Mouse (Mus musculus) CH12.LX (cell line): ENCODE data around the gene Nfic. TPM values are rescaled to one million over a fixed set of nuclear protein-coding genes. Genes with fewer than 3 reads are reported as not detected.

Experiments used
- DNase-seq: peaks from one replicate; pipeline ENCODE4 v3.0.0-alpha.2; 2013; ENCODE audit errors: extremely low read depth
- H3K27ac ChIP-seq: 2 replicates; pipeline ENCODE4 v1.5.1; 2012; ENCODE audit warnings: low read depth, mild to moderate bottlenecking, control low read depth, moderate library complexity; ENCODE audit not compliant: insufficient read depth
- H3K27me3 ChIP-seq: replicated peaks from 2 replicates; pipeline ENCODE3; 2012; ENCODE audit warnings: inconsistent platforms
- H3K36me3 ChIP-seq, 2 experiments: replicated peaks in 1 of 2; 2 replicates each; pipeline versions ENCODE3 to v1.6.1; 2012; ENCODE audit warnings: inconsistent platforms in 1 of 2, low read length in 1 of 2, mild to moderate bottlenecking in 1 of 2, mixed read lengths in 1 of 2, moderate library complexity in 1 of 2; ENCODE audit not compliant: control insufficient read depth in 1 of 2, insufficient read depth in 1 of 2
- H3K4me1 ChIP-seq, 2 experiments: 2 replicates each; pipeline ENCODE4 v1.6.1; 2012; ENCODE audit warnings: inconsistent platforms in 1 of 2, moderate library complexity in 1 of 2; ENCODE audit not compliant: insufficient read depth in 2 of 2, control insufficient read depth in 1 of 2
- H3K4me2 ChIP-seq: 2 replicates; pipeline ENCODE4 v1.6.1; 2012; ENCODE audit warnings: low read depth, mild to moderate bottlenecking, control low read depth; ENCODE audit not compliant: poor library complexity, insufficient read depth, severe bottlenecking
- H3K4me3 ChIP-seq, 3 experiments: fragments of 150-350 bp in 1 of 3; sonication (generic) in 1 of 3; replicated peaks in 1 of 3; 2 replicates each; pipeline versions ENCODE3 to v1.5.1; 2011 to 2012; ENCODE audit warnings: low read depth in 2 of 3, low read length in 2 of 3, mild to moderate bottlenecking in 2 of 3, moderate library complexity in 2 of 3, control low read depth in 1 of 3, improper control_type of control experiment in 1 of 3, inconsistent platforms in 1 of 3, mixed read lengths in 1 of 3; ENCODE audit not compliant: poor library complexity in 1 of 3
- H3K79me2 ChIP-seq: replicated peaks from 2 replicates; pipeline ENCODE4 v1.6.1; 2012; ENCODE audit warnings: mild to moderate bottlenecking, moderate library complexity; ENCODE audit not compliant: control insufficient read depth, poor library complexity, insufficient read depth, severe bottlenecking; ENCODE audit errors: extremely low read depth
- H3K9ac ChIP-seq: 2 replicates; pipeline ENCODE4 v1.6.1; 2012; ENCODE audit warnings: low read depth, mild to moderate bottlenecking, control low read depth, moderate library complexity; ENCODE audit not compliant: insufficient read depth
- H3K9me3 ChIP-seq: replicated peaks from 2 replicates; pipeline ENCODE3; 2012; ENCODE audit warnings: low read length, inconsistent platforms, mixed read lengths
- BHLHE40 ChIP-seq: IDR thresholded peaks from 2 replicates; pipeline ENCODE4 v1.6.1; 2011; ENCODE audit warnings: mild to moderate bottlenecking, low read depth, low read length, improper control_type of control experiment
- CHD2 ChIP-seq: IDR thresholded peaks from 2 replicates; pipeline ENCODE4 v1.6.1; 2011; ENCODE audit warnings: low read length, improper control_type of control experiment
- CTCF ChIP-seq, 2 experiments: IDR thresholded peaks in 1 of 2; conservative IDR thresholded peaks in 1 of 2; 2 replicates each; pipeline ENCODE4 v1.5.1; 2011 to 2012; ENCODE audit warnings: low read depth in 2 of 2, low read length in 2 of 2, improper control_type of control experiment in 1 of 2, inconsistent platforms in 1 of 2, mild to moderate bottlenecking in 1 of 2, moderate library complexity in 1 of 2
- ELF1 ChIP-seq: IDR thresholded peaks from 2 replicates; pipeline ENCODE4 v1.6.1; 2014; ENCODE audit warnings: low read depth, mild to moderate bottlenecking, inconsistent platforms, low read length, improper control_type of control experiment
- EP300 ChIP-seq: IDR thresholded peaks from 2 replicates; pipeline ENCODE4 v1.6.1; 2011; ENCODE audit warnings: low read length, improper control_type of control experiment
- GABPA ChIP-seq: IDR thresholded peaks from 2 replicates; pipeline ENCODE4 v1.6.1; 2012; ENCODE audit warnings: low read depth, low read length, improper control_type of control experiment, inconsistent platforms; ENCODE audit not compliant: insufficient replicate concordance
- IRF4 ChIP-seq: IDR thresholded peaks from 2 replicates; pipeline ENCODE4 v1.6.1; 2014; ENCODE audit warnings: low read depth, mild to moderate bottlenecking, inconsistent platforms, low read length, improper control_type of control experiment
- JUN ChIP-seq: IDR thresholded peaks from 2 replicates; pipeline ENCODE4 v1.6.1; 2011; ENCODE audit warnings: low read depth, mild to moderate bottlenecking, low read length, improper control_type of control experiment, moderate library complexity; ENCODE audit not compliant: insufficient read depth
- KAT2A ChIP-seq: IDR thresholded peaks from 2 replicates; pipeline ENCODE4 v1.6.1; 2012; ENCODE audit warnings: low read length, improper control_type of control experiment, inconsistent platforms; ENCODE audit not compliant: insufficient replicate concordance
- MAFK ChIP-seq: IDR thresholded peaks from 2 replicates; pipeline ENCODE4 v1.6.1; 2011; ENCODE audit warnings: low read length, improper control_type of control experiment; ENCODE audit not compliant: insufficient replicate concordance
- MAZ ChIP-seq: IDR thresholded peaks from 2 replicates; pipeline ENCODE4 v1.6.1; 2012; ENCODE audit warnings: low read depth, mild to moderate bottlenecking, inconsistent platforms, low read length, improper control_type of control experiment, moderate library complexity
- MXI1 ChIP-seq: IDR thresholded peaks from 2 replicates; pipeline ENCODE4 v1.6.1; 2011; ENCODE audit warnings: mild to moderate bottlenecking, low read depth, low read length, improper control_type of control experiment
- MYC ChIP-seq: IDR thresholded peaks from 2 replicates; pipeline ENCODE4 v1.6.1; 2011; ENCODE audit warnings: low read depth, mild to moderate bottlenecking, improper control_type of control experiment, low read length
- NELFE ChIP-seq: IDR thresholded peaks from 2 replicates; pipeline ENCODE4 v1.6.1; 2011; ENCODE audit warnings: low read depth, low read length, improper control_type of control experiment
- NRF1 ChIP-seq: IDR thresholded peaks from 2 replicates; pipeline ENCODE4 v1.6.1; 2014; ENCODE audit warnings: low read depth, mild to moderate bottlenecking, inconsistent platforms, low read length, improper control_type of control experiment, moderate library complexity
- PAX5 ChIP-seq: IDR thresholded peaks from 2 replicates; pipeline ENCODE4 v1.6.1; 2012; ENCODE audit warnings: low read length, inconsistent platforms, mixed read lengths
- POLR2A ChIP-seq: IDR thresholded peaks from 2 replicates; pipeline ENCODE4 v1.6.1; 2011; ENCODE audit warnings: low read depth, mild to moderate bottlenecking, improper control_type of control experiment, low read length
- POLR2AphosphoS2 ChIP-seq: IDR thresholded peaks from 2 replicates; pipeline ENCODE4 v1.6.1; 2011; ENCODE audit warnings: low read depth, low read length, improper control_type of control experiment
- RAD21 ChIP-seq: IDR thresholded peaks from 2 replicates; pipeline ENCODE4 v1.6.1; 2011; ENCODE audit warnings: low read depth, mild to moderate bottlenecking, low read length, improper control_type of control experiment, moderate library complexity
- RCOR1 ChIP-seq: conservative IDR thresholded peaks from 2 replicates; pipeline ENCODE4 v1.6.1; 2012; ENCODE audit warnings: low read depth, mild to moderate bottlenecking, inconsistent platforms, low read length, improper control_type of control experiment
- SMC3 ChIP-seq: IDR thresholded peaks from 2 replicates; pipeline ENCODE4 v1.6.1; 2011; ENCODE audit warnings: low read depth, low read length, improper control_type of control experiment
- TCF12 ChIP-seq: IDR thresholded peaks from 2 replicates; pipeline ENCODE4 v1.6.1; 2014; ENCODE audit warnings: low read depth, mild to moderate bottlenecking, inconsistent platforms, low read length, improper control_type of control experiment
- UBTF ChIP-seq: IDR thresholded peaks from 2 replicates; pipeline ENCODE4 v1.6.1; 2012; ENCODE audit warnings: low read depth, mild to moderate bottlenecking, inconsistent platforms, low read length, improper control_type of control experiment, moderate library complexity
- USF1 ChIP-seq: IDR thresholded peaks from 2 replicates; pipeline ENCODE4 v1.6.1; 2014; ENCODE audit warnings: low read depth, mild to moderate bottlenecking, inconsistent platforms, low read length, improper control_type of control experiment
- ZC3H11A ChIP-seq: IDR thresholded peaks from 2 replicates; pipeline ENCODE4 v1.6.1; 2012; ENCODE audit warnings: low read depth, mild to moderate bottlenecking, inconsistent platforms, low read length, improper control_type of control experiment
- ZKSCAN1 ChIP-seq: IDR thresholded peaks from 2 replicates; pipeline ENCODE4 v1.6.1; 2012; ENCODE audit warnings: low read depth, inconsistent platforms, low read length, improper control_type of control experiment, borderline replicate concordance
- ZMIZ1 ChIP-seq: IDR thresholded peaks from 2 replicates; pipeline ENCODE4 v1.6.1; 2012; ENCODE audit warnings: low read depth, mild to moderate bottlenecking, inconsistent platforms, low read length, improper control_type of control experiment
- ZNF384 ChIP-seq: IDR thresholded peaks from 2 replicates; pipeline ENCODE4 v1.6.1; 2012; ENCODE audit warnings: low read depth, low read length, improper control_type of control experiment, inconsistent platforms
- dilution Hi-C: fragments of 300-500 bp; cut with MboI; formaldehyde crosslinking; loops from 2 replicates; pipeline ENCODE4 v1.14.3; 2020; ENCODE audit warnings: low sequenced_read_pairs; ENCODE audit not compliant: extremely low pct_unique_long_range_greater_than_20kb, extremely low pct_ligation_motif_present
- in situ Hi-C: fragments of 300-500 bp; cut with MboI; formaldehyde crosslinking; loops from 3 replicates; pipeline ENCODE4 v1.14.3; 2019; ENCODE audit warnings: low sequenced_read_pairs, low pct_ligation_motif_present, low pct_unique_long_range_greater_than_20kb, mixed read lengths
- polyA plus RNA-seq: library from polyadenylated mRNA; unstranded; fragments of >175 nt; gene quantifications from 2 replicates; pipeline ENCODE4 v1.2.1, GENCODE M21; 2012; ENCODE audit warnings: low read depth; ENCODE audit not compliant: insufficient read length
- total RNA-seq, 2 experiments: library from RNA; depleted of rRNA; stranded (reverse); fragments of 300-350 nt in 1 of 2; fragments of >200 nt in 1 of 2; gene quantifications; 2 replicates each; pipeline ENCODE4 v1.2.3; 2012 to 2014

Gene Nfic
- total and polyA plus RNA-seq, 3 experiments: 0.07 to 4.7 (median 4.0) TPM

DNA sequence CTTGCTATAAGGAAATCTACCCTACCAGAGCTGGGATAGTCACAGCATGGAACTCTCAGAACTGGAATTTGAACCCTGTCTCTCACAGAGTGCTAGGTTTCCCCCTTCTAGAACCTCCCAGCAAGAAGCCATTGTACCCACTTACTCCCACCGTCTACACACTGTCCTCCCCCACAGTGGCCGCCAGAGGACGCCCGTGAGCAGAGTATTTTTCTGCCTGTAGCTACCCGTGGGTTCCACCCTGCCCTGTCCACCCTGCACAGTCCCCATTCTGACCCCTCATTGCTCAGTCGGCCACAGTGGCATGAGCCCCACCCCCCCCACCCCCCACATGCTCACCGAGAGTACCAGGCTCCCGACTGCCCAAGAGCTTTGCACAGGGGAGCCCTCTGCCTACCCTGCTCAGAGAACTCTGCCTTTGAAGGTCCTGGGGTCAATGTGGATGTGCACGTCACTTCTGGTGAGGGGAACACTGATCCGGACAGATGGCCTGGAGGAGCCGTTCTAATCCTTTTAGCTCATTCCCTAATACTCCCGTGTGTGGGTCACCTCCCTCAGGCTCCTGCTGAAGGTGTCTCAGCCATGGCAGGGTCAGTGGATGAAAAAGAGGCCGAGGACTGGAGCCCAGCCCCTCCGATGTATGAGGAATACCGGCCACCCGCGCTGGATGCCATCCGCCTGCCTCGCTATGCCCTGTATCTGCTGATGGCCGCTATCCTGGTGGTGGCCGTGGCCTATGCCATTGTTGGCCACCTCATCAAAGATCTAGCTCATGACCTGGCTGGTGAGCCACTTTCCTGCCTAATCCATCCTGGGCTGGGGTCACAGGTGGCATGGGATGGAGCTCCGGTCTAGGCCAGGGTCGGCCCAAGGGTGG is 65.4 kb downstream of the Nfic start:
- H3K9me3 ChIP-seq: no peaks in the 10 kb centered on the region
- peaks cover 12% of the 10 kb centered on the region for H3K79me2 ChIP-seq
- TF ChIP-seq CTCF (conservative IDR thresholded peaks at IDR 0.05 in 1 of 2, IDR thresholded peaks at IDR 0.05 in 1 of 2; ENCODE audit: low read depth in 2 of 2, low read length in 2 of 2): peak; percentile 88 to 94
- no peak for TF ChIP-seq ELF1
- peak; percentile 85 for TF ChIP-seq SMC3
- no peak for TF ChIP-seq ZNF384
- peak; percentile 60 for TF ChIP-seq RAD21
- TF ChIP-seq MXI1: no peak
- TF ChIP-seq UBTF: no peak
- no peak for TF ChIP-seq JUN
- no peak for TF ChIP-seq PAX5
- no peak for TF ChIP-seq MYC
- peak; percentile 34; the same call in 1 of the 2 replicates for TF ChIP-seq POLR2AphosphoS2
- no peak for TF ChIP-seq ZC3H11A
- no peak for TF ChIP-seq MAZ
- no peak for TF ChIP-seq ZKSCAN1
- TF ChIP-seq, all 38 proteins: peak for 4
- Histone ChIP-seq H3K4me2 (no peak overlapping the region), H3K27me3 (no peaks in the 10 kb centered on the region), H3K4me3 (no peak overlapping the region), H3K36me3 (peaks cover 49 to 70% of the 10 kb centered on the region in 2 experiments), H3K9ac (no peak overlapping the region), H3K27ac (no peak overlapping the region), H3K4me1 (peaks cover 6 to 14% of the 10 kb centered on the region in 2 experiments)
- dilution Hi-C loops: no loop called here
- in situ Hi-C loops: no loop called here
- DNase-seq: peak; percentile 51

DNA sequence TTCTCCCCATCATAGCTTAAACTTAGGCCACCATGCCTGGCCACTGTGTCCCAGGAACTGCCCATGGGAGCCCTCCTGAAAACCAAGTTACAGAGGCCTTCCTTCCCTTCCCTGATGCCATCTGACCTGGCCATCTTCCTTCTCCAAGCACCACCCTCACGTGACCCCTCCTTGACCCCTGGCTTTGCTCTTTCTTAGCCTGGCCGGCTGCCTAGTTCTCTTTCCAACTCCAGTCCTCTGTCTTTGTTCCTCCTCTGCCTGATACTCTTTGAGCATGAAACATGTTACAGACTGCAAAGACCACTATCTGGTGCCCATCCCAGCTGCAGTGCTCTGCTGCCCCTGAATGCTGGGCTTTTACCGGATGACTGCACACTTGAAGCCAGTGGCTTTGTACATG is 66.1 kb downstream of the Nfic start:
- Histone ChIP-seq H3K27me3 (no peaks in the 10 kb centered on the region), H3K79me2 (peaks cover 19% of the 10 kb centered on the region), H3K9me3 (no peaks in the 10 kb centered on the region), H3K4me3 (no peak overlapping the region), H3K4me2 (no peak overlapping the region), H3K9ac (no peak overlapping the region), H3K36me3 (peaks cover 49 to 67% of the 10 kb centered on the region in 2 experiments), H3K4me1 (peaks cover 6 to 14% of the 10 kb centered on the region in 2 experiments), H3K27ac (no peak overlapping the region)
- DNase-seq: no peak
- in situ Hi-C loops (no loop called here), dilution Hi-C loops (no loop called here)
- no peak for TF ChIP-seq ZKSCAN1
- no peak for TF ChIP-seq GABPA
- TF ChIP-seq IRF4: no peak
- TF ChIP-seq RCOR1: no peak
- TF ChIP-seq TCF12: no peak
- no peak for TF ChIP-seq NRF1
- TF ChIP-seq KAT2A: no peak
- no peak for TF ChIP-seq JUN
- TF ChIP-seq POLR2A: no peak
- TF ChIP-seq MAZ: no peak
- no peak for TF ChIP-seq BHLHE40
- TF ChIP-seq EP300: no peak
- no peak for TF ChIP-seq USF1
- no peak for TF ChIP-seq ZMIZ1
- TF ChIP-seq CHD2: no peak
- TF ChIP-seq MYC: no peak
- TF ChIP-seq MAFK: no peak
- no peak for TF ChIP-seq NELFE
